In the genomic region with DNA sequence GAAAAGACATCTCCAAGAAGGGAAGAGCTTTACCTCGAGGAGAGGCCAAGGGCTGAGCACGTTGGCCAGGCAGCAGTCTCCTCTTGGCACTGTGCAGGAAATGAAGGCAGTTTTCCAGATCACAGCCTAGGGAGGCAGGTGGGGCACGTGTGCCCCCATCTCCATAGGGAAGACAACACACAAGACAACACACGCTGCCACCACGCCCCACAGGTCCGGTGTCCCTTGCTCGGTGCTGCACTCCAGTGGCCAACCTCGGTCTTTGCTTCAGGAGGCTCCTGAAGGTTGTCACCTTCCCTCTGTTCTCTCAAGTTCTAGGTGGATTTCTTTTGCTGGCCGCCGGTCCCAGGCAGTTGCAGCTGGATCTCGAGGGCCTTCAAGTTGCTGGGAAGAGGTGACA, we compare ENCODE assay signal across 8 mouse cellular contexts. TPM values are rescaled to one million over a fixed set of nuclear protein-coding genes. Genes with fewer than 3 reads are reported as not detected.
DNase-seq lines count a peak whose midpoint lies in the region; ATAC-seq and TF ChIP-seq lines count a peak whose summit lies in the region.

A gene (minus strand): TSS at position 165 of the 400 bp plus-strand sequence.

- H3K9me3 ChIP-seq in ES-Bruce4 (replicated peaks; ENCODE audit: control insufficient read depth, insufficient read depth, low read length, poor library complexity, severe bottlenecking): no peaks in the 10 kb centered on the region
- H3K9me3 ChIP-seq in embryonic facial prominence, embryonic 10.5 days: no peaks in the 10 kb centered on the region
- no peaks in the 10 kb centered on the region for H3K9me3 ChIP-seq in limb, embryonic 11.5 days (ENCODE audit: control insufficient read depth, low read length)
- no peaks in the 10 kb centered on the region for H3K9me3 ChIP-seq in midbrain, embryonic 15.5 days

- TF ChIP-seq CTCF in ES-Bruce4 (IDR thresholded peaks at IDR 0.05; ENCODE audit: low read depth, low read length): peak; percentile 87

- no peak within 1 kb of the TSS for H3K9ac ChIP-seq in ES-Bruce4 (ENCODE audit: low read depth, poor library complexity, severe bottlenecking)
- H3K9ac ChIP-seq in limb, embryonic 11.5 days (ENCODE audit: low read length): no peak within 1 kb of the TSS
- no peak within 1 kb of the TSS for H3K9ac ChIP-seq in midbrain, embryonic 15.5 days

- 0 out of 2 replicates have a peak, but pooled peaks have one; percentile 39 for TF ChIP-seq EP300 in ES-Bruce4 (IDR thresholded peaks at IDR 0.05; ENCODE audit: insufficient read depth, low read depth, low read length)

- ATAC-seq in limb, embryonic 11.5 days (ENCODE audit: insufficient number of reproducible peaks, low FRiP score, low TSS enrichment, low read depth): peak; percentile 9; the same call in 1 of the 2 replicates
- ATAC-seq in midbrain, embryonic 15.5 days (replicated peaks): peak; percentile 63; the same call in 1 of the 2 replicates

- no peaks in the 10 kb centered on the region for H3K36me3 ChIP-seq in ES-Bruce4 (ENCODE audit: control insufficient read depth, insufficient read depth, low read length, poor library complexity, severe bottlenecking)
- H3K36me3 ChIP-seq in embryonic facial prominence, embryonic 10.5 days (replicated peaks): no peaks in the 10 kb centered on the region
- no peaks in the 10 kb centered on the region for H3K36me3 ChIP-seq in limb, embryonic 11.5 days (ENCODE audit: control insufficient read depth, insufficient read depth, low read length)
- no peaks in the 10 kb centered on the region for H3K36me3 ChIP-seq in midbrain, embryonic 15.5 days (replicated peaks)

- H3K4me1 ChIP-seq in ES-Bruce4 (ENCODE audit: control insufficient read depth, insufficient read depth, low read length): no peaks in the 10 kb centered on the region
- H3K4me1 ChIP-seq in embryonic facial prominence, embryonic 10.5 days: peaks cover 4% of the 10 kb centered on the region; the same call in 1 of the 2 replicates
- H3K4me1 ChIP-seq in limb, embryonic 11.5 days (ENCODE audit: control insufficient read depth, insufficient read depth, low read length): no peaks in the 10 kb centered on the region
- no peaks in the 10 kb centered on the region for H3K4me1 ChIP-seq in midbrain, embryonic 15.5 days

- 14% methylated on average over 11 of the region's 11 CpGs for WGBS in embryonic facial prominence, embryonic 10.5 days
- 12% methylated on average over 11 of the region's 11 CpGs for WGBS in limb, embryonic 11.5 days
- WGBS in midbrain, embryonic 15.5 days: 13% methylated on average over 11 of the region's 11 CpGs

- H3K27ac ChIP-seq in ES-Bruce4 (ENCODE audit: insufficient read depth, low read length): no peak within 1 kb of the TSS
- H3K27ac ChIP-seq in embryonic facial prominence, embryonic 10.5 days (replicated peaks): 0 out of 2 replicates have a peak within 1 kb of the TSS, but pooled peaks have one; percentile 37
- H3K27ac ChIP-seq in limb, embryonic 11.5 days (replicated peaks; ENCODE audit: low read depth, low read length): no peak within 1 kb of the TSS
- no peak within 1 kb of the TSS for H3K27ac ChIP-seq in midbrain, embryonic 15.5 days

- no peak within 1 kb of the TSS for H3K4me3 ChIP-seq in ES-Bruce4 (ENCODE audit: low read depth, low read length)
- H3K4me3 ChIP-seq in embryonic facial prominence, embryonic 10.5 days: 0 out of 2 replicates have a peak within 1 kb of the TSS, but pooled peaks have one; percentile 29
- H3K4me3 ChIP-seq in limb, embryonic 11.5 days (ENCODE audit: low read depth, low read length): no peak within 1 kb of the TSS
- H3K4me3 ChIP-seq in midbrain, embryonic 15.5 days: no peak within 1 kb of the TSS

- intact Hi-C loops in heart, postnatal 25 days (cut with DNase I): no loop called here

- H3K27me3 ChIP-seq in ES-Bruce4 (ENCODE audit: control insufficient read depth, insufficient read depth, low read length, poor library complexity, severe bottlenecking): no peaks in the 10 kb centered on the region
- H3K27me3 ChIP-seq in embryonic facial prominence, embryonic 10.5 days (replicated peaks; ENCODE audit: low read depth, poor library complexity, severe bottlenecking): no peaks in the 10 kb centered on the region
- no peaks in the 10 kb centered on the region for H3K27me3 ChIP-seq in limb, embryonic 11.5 days (ENCODE audit: control insufficient read depth, insufficient read depth, low read length)
- no peaks in the 10 kb centered on the region for H3K27me3 ChIP-seq in midbrain, embryonic 15.5 days (replicated peaks)

- no peak within 1 kb of the TSS for H3K4me2 ChIP-seq in limb, embryonic 11.5 days (ENCODE audit: low read depth, severe bottlenecking)
- H3K4me2 ChIP-seq in midbrain, embryonic 15.5 days: peak within 1 kb of the TSS; percentile 9; the same call in 1 of the 2 replicates

- DNase-seq in cerebellum, adult 18-20 months: peak; percentile 20 to 21
- no peak for DNase-seq in cerebellum, adult 8-10 months
- peak; percentile 75 for DNase-seq in embryonic facial prominence, embryonic 10.5 days (ENCODE audit: low spot score)
- peak; percentile 8 for DNase-seq in heart, postnatal 25 days (ENCODE audit: low spot score)
- DNase-seq in limb, embryonic 11.5 days (ENCODE audit: low spot score): peak; percentile 75
- DNase-seq in right cerebral cortex, postnatal 4 days: no peak

- TF ChIP-seq POLR2A in ES-Bruce4 (IDR thresholded peaks at IDR 0.05; ENCODE audit: insufficient read depth, low read length): no peak

RNA-seq across cellular contexts. Expression of the gene that starts here (rescaled TPM):
- polyA plus RNA-seq in ES-Bruce4 (2011; ENCODE audit: insufficient read depth, insufficient read length, low read depth, missing spikeins): 0.52 and 1.5 TPM in 2 replicates
- polyA plus RNA-seq in embryonic facial prominence, embryonic 10.5 days (2016; fragmentation: Nextera tagmentation; extraction: Ambion mirVana): 0.36 and 0.52 TPM in 2 replicates
- not detected for total RNA-seq in heart, postnatal 25 days (2021)
- 0.44 and 1.3 TPM in 2 replicates for polyA plus RNA-seq in limb, embryonic 11.5 days (2014; fragmentation: Nextera tagmentation; extraction: Ambion mirVana)
- polyA plus RNA-seq in midbrain, embryonic 15.5 days (2015; fragmentation: Nextera tagmentation; extraction: Ambion mirVana): 0.26 TPM in 1 of 2 replicates, not detected in the other

Comparison
In these comparisons a context has a peak if more than half of its experiments do, and no peak if none do; other contexts are left out.
1. DNase-seq: peak in cerebellum, adult 18-20 months (2 of 2) and limb, embryonic 11.5 days (single experiment); none in cerebellum, adult 8-10 months (single experiment) and right cerebral cortex, postnatal 4 days (single experiment).
2. Peak in DNase-seq, H3K4me3 ChIP-seq and H3K27ac ChIP-seq in embryonic facial prominence, embryonic 10.5 days; RNA of the gene not detected or under 1 TPM.
3. Peak in DNase-seq in heart, postnatal 25 days; RNA of the gene not detected or under 1 TPM.
4. Peak in ATAC-seq and H3K4me2 ChIP-seq in midbrain, embryonic 15.5 days; RNA of the gene not detected or under 1 TPM.